Mouse (Mus musculus): ENCODE measurements around the gene Uqcc1.
A peak's percentile ranks its signal among the peaks of the same experiment; 100 is the strongest.
"Not testable (repeated sequence)": the region's sequence is repeated elsewhere in the genome, so short reads cannot be mapped to it uniquely, and the experiment has no call there.

Uqcc1 gene

GRCm38 (mm10) chr2:155928711-155929345, 1.3 kb downstream of the Uqcc1 start:
- no peak for DNase-seq (ENCODE audit: low read depth)

GRCm38 (mm10) chr2:155925213-155925612, 4.9 kb downstream of the Uqcc1 start:
- DNase-seq (ENCODE audit: low read depth): not testable (repeated sequence)

GRCm38 (mm10) chr2:155923143-155923542, 7.0 kb downstream of the Uqcc1 start:
- no peak for DNase-seq (ENCODE audit: low read depth)

GRCm38 (mm10) chr2:155914684-155915083, 15.4 kb downstream of the Uqcc1 start:
- DNase-seq (ENCODE audit: low read depth): no peak

- DNase-seq (ENCODE audit: low read depth): no peak
These were observed 26.5 kb downstream of the Uqcc1 start for GRCm38 (mm10) chr2:155903632-155904008.

GRCm38 (mm10) chr2:155902989-155903631, 27.0 kb downstream of the Uqcc1 start:
- DNase-seq (ENCODE audit: low read depth): no peak

- no peak for DNase-seq (ENCODE audit: low read depth)
These were observed 34.9 kb downstream of the Uqcc1 start for GRCm38 (mm10) chr2:155895046-155895735.

GRCm38 (mm10) chr2:155894307-155895045, 35.6 kb downstream of the Uqcc1 start:
- no peak for DNase-seq (ENCODE audit: low read depth)

- no peak for DNase-seq (ENCODE audit: low read depth)
These were observed 43.3 kb downstream of the Uqcc1 start for GRCm38 (mm10) chr2:155886776-155887175.

GRCm38 (mm10) chr2:155885271-155885697, 44.8 kb downstream of the Uqcc1 start:
- DNase-seq (ENCODE audit: low read depth): no peak

- DNase-seq (ENCODE audit: low read depth): peak; percentile 17
These were observed 48.0 kb downstream of the Uqcc1 start for GRCm38 (mm10) chr2:155882087-155882486.

GRCm38 (mm10) chr2:155878964-155879876, 50.9 kb downstream of the Uqcc1 start:
- no peak for DNase-seq (ENCODE audit: low read depth)

GRCm38 (mm10) chr2:155873636-155874035, 56.5 kb downstream of the Uqcc1 start:
- DNase-seq (ENCODE audit: low read depth): no peak

- no peak for DNase-seq (ENCODE audit: low read depth)
These were observed 57.1 kb downstream of the Uqcc1 start for GRCm38 (mm10) chr2:155872930-155873507.

- no peak for DNase-seq (ENCODE audit: low read depth)
These were observed 57.6 kb downstream of the Uqcc1 start for GRCm38 (mm10) chr2:155872486-155872885.

- no peak for DNase-seq (ENCODE audit: low read depth)
These were observed 60.3 kb downstream of the Uqcc1 start for GRCm38 (mm10) chr2:155869772-155870171.

GRCm38 (mm10) chr2:155868320-155868719, 61.8 kb downstream of the Uqcc1 start:
- DNase-seq (ENCODE audit: low read depth): no peak

GRCm38 (mm10) chr2:155863301-155863867, 66.7 kb downstream of the Uqcc1 start:
- no peak for DNase-seq (ENCODE audit: low read depth)

- DNase-seq (ENCODE audit: low read depth): no peak
These were observed 67.4 kb downstream of the Uqcc1 start for GRCm38 (mm10) chr2:155862573-155863300.

- no peak for DNase-seq (ENCODE audit: low read depth)
These were observed 68.5 kb downstream of the Uqcc1 start for GRCm38 (mm10) chr2:155861581-155861980.
